8 mouse cellular contexts compared by ENCODE assay signal in genomic region chr8:105623118-105623517, GRCm38 (mm10). TPM values are rescaled to one million over a fixed set of nuclear protein-coding genes. Genes with fewer than 3 reads are reported as not detected.
DNase-seq lines count a peak whose midpoint lies in the region; ATAC-seq lines count a peak whose summit lies in the region.

No protein-coding gene starts in this region.

- H3K36me3 ChIP-seq in midbrain, embryonic 15.5 days (replicated peaks): peaks cover 34% of the 10 kb centered on the region
- H3K36me3 ChIP-seq in midbrain, embryonic 14.5 days (ENCODE audit: control insufficient read depth, insufficient read depth, low read length): peaks cover 50% of the 10 kb centered on the region
- peaks cover 50% of the 10 kb centered on the region for H3K36me3 ChIP-seq in intestine, embryonic 14.5 days (ENCODE audit: control insufficient read depth, insufficient read depth, low read length)

- 0 out of 2 replicates have a peak overlapping the region, but pooled peaks have one; percentile 53 for H3K27ac ChIP-seq in midbrain, embryonic 15.5 days
- no peak overlapping the region for H3K27ac ChIP-seq in midbrain, embryonic 14.5 days (replicated peaks; ENCODE audit: low read depth, low read length)
- peak overlapping the region; percentile 38; the same call in 1 of the 2 replicates for H3K27ac ChIP-seq in intestine, embryonic 14.5 days (ENCODE audit: low read depth)

- no peak overlapping the region for H3K9ac ChIP-seq in midbrain, embryonic 15.5 days
- no peak overlapping the region for H3K9ac ChIP-seq in midbrain, embryonic 14.5 days (replicated peaks; ENCODE audit: low read length)
- 0 out of 2 replicates have a peak overlapping the region, but pooled peaks have one; percentile 1 for H3K9ac ChIP-seq in intestine, embryonic 14.5 days (ENCODE audit: low read length)

- H3K4me1 ChIP-seq in midbrain, embryonic 15.5 days: peaks cover 14% of the 10 kb centered on the region
- H3K4me1 ChIP-seq in midbrain, embryonic 14.5 days (ENCODE audit: control insufficient read depth, insufficient read depth, low read length): no peaks in the 10 kb centered on the region
- peaks cover 21% of the 10 kb centered on the region for H3K4me1 ChIP-seq in intestine, embryonic 14.5 days (replicated peaks; ENCODE audit: control insufficient read depth, insufficient read depth, low read length)

- no peak overlapping the region for H3K4me2 ChIP-seq in midbrain, embryonic 15.5 days
- no peak overlapping the region for H3K4me2 ChIP-seq in midbrain, embryonic 14.5 days (ENCODE audit: low read length)
- H3K4me2 ChIP-seq in intestine, embryonic 14.5 days (ENCODE audit: low read length): peak overlapping the region; percentile 22; the same call in 1 of the 2 replicates

- 0 out of 2 replicates have a peak, but pooled peaks have one; percentile 16 for ATAC-seq in midbrain, embryonic 15.5 days (replicated peaks)
- ATAC-seq in midbrain, embryonic 14.5 days (ENCODE audit: low FRiP score, low TSS enrichment): no peak
- no peak for ATAC-seq in intestine, embryonic 14.5 days (replicated peaks; ENCODE audit: low FRiP score, low TSS enrichment, low read depth)

- H3K4me3 ChIP-seq in midbrain, embryonic 15.5 days: no peak overlapping the region
- H3K4me3 ChIP-seq in midbrain, embryonic 14.5 days (replicated peaks; ENCODE audit: low read depth, low read length): no peak overlapping the region
- H3K4me3 ChIP-seq in intestine, embryonic 14.5 days (ENCODE audit: low read depth, low read length): no peak overlapping the region

- no peak for DNase-seq in midbrain, embryonic 14.5 days
- peak; percentile 45 for DNase-seq in embryo, embryonic 11 days
- DNase-seq in intestine, embryonic 14.5 days (ENCODE audit: low spot score): no peak
- peak; percentile 92 for DNase-seq in naive thymus-derived CD4-positive, alpha-beta T cell, adult 2 months (ENCODE audit: low read depth)
- no peak for DNase-seq in frontal cortex, postnatal 36 days (ENCODE audit: low spot score in 2 of 2)
- no peak for DNase-seq in cerebellum, adult 9-10 months
- no peak for DNase-seq in left cerebral cortex, adult 8-10 months (ENCODE audit: low spot score in 2 of 2)

- H3K9me3 ChIP-seq in midbrain, embryonic 15.5 days: no peaks in the 10 kb centered on the region
- H3K9me3 ChIP-seq in midbrain, embryonic 14.5 days (ENCODE audit: control insufficient read depth, low read length): no peaks in the 10 kb centered on the region
- H3K9me3 ChIP-seq in intestine, embryonic 14.5 days (ENCODE audit: control insufficient read depth, low read length): no peaks in the 10 kb centered on the region

- 28% methylated on average over 5 of the region's 5 CpGs for WGBS in midbrain, embryonic 15.5 days
- 42% methylated on average over 5 of the region's 5 CpGs for WGBS in midbrain, embryonic 14.5 days
- WGBS in intestine, embryonic 14.5 days: 35% methylated on average over 5 of the region's 5 CpGs

- no peaks in the 10 kb centered on the region for H3K27me3 ChIP-seq in midbrain, embryonic 15.5 days (replicated peaks)
- no peaks in the 10 kb centered on the region for H3K27me3 ChIP-seq in midbrain, embryonic 14.5 days (ENCODE audit: control insufficient read depth, insufficient read depth, low read length)
- no peaks in the 10 kb centered on the region for H3K27me3 ChIP-seq in intestine, embryonic 14.5 days (replicated peaks; ENCODE audit: control insufficient read depth, insufficient read depth, low read length)

RNA-seq across cellular contexts. Expression of gene Ctcf, which starts 13.2 kb away (rescaled TPM):
- 108 and 129 TPM in 2 replicates for polyA plus RNA-seq in midbrain, embryonic 15.5 days (2015; fragmentation: Nextera tagmentation; extraction: Ambion mirVana)
- 75.7 and 96.9 TPM in 2 replicates for polyA plus RNA-seq in midbrain, embryonic 14.5 days (2014; fragmentation: Nextera tagmentation; extraction: Ambion mirVana)
- 93.3 and 95.1 TPM in 2 replicates for polyA plus RNA-seq in intestine, embryonic 14.5 days (2014; fragmentation: Nextera tagmentation; extraction: Ambion mirVana)
- 10 to 100 TPM; 65.3 to 80.8 (median 68.8) TPM for total RNA-seq in left cerebral cortex, adult 8-10 months (2022)

RNA-seq across cellular contexts. Expression of gene Agrp, which starts 14.1 kb away (rescaled TPM):
- 1.0 and 1.1 TPM in 2 replicates for polyA plus RNA-seq in midbrain, embryonic 15.5 days (2015; fragmentation: Nextera tagmentation; extraction: Ambion mirVana)
- 0.82 and 1.1 TPM in 2 replicates for polyA plus RNA-seq in midbrain, embryonic 14.5 days (2014; fragmentation: Nextera tagmentation; extraction: Ambion mirVana)
- 1.1 and 1.5 TPM in 2 replicates for polyA plus RNA-seq in intestine, embryonic 14.5 days (2014; fragmentation: Nextera tagmentation; extraction: Ambion mirVana)
- total RNA-seq in left cerebral cortex, adult 8-10 months (2022): not detected

RNA-seq across cellular contexts. Expression of gene Ripor1, which starts 18.1 kb away (rescaled TPM):
- 35.4 and 36.5 TPM in 2 replicates for polyA plus RNA-seq in midbrain, embryonic 15.5 days (2015; fragmentation: Nextera tagmentation; extraction: Ambion mirVana)
- polyA plus RNA-seq in midbrain, embryonic 14.5 days (2014; fragmentation: Nextera tagmentation; extraction: Ambion mirVana): 23.8 and 26.2 TPM in 2 replicates
- 19.1 and 20.2 TPM in 2 replicates for polyA plus RNA-seq in intestine, embryonic 14.5 days (2014; fragmentation: Nextera tagmentation; extraction: Ambion mirVana)
- total RNA-seq in left cerebral cortex, adult 8-10 months (2022): 10 to 100 TPM; 65.5 to 70.5 (median 67.3) TPM

RNA-seq across cellular contexts. Expression of gene Atp6v0d1, which starts 57.3 kb away (rescaled TPM):
- 234 and 240 TPM in 2 replicates for polyA plus RNA-seq in midbrain, embryonic 15.5 days (2015; fragmentation: Nextera tagmentation; extraction: Ambion mirVana)
- 227 and 250 TPM in 2 replicates for polyA plus RNA-seq in midbrain, embryonic 14.5 days (2014; fragmentation: Nextera tagmentation; extraction: Ambion mirVana)
- 72.7 and 78.5 TPM in 2 replicates for polyA plus RNA-seq in intestine, embryonic 14.5 days (2014; fragmentation: Nextera tagmentation; extraction: Ambion mirVana)
- total RNA-seq in left cerebral cortex, adult 8-10 months (2022): 100 to 1,000 TPM; 297 to 314 (median 303) TPM

Comparison
In these comparisons a context has a peak if more than half of its experiments do, and no peak if none do; other contexts are left out.
1. DNase-seq: peak in embryo, embryonic 11 days (single experiment) and naive thymus-derived CD4-positive, alpha-beta T cell, adult 2 months (single experiment); none in midbrain, embryonic 14.5 days (single experiment), intestine, embryonic 14.5 days (single experiment), frontal cortex, postnatal 36 days (0 of 2), cerebellum, adult 9-10 months (single experiment) and left cerebral cortex, adult 8-10 months (0 of 2).